In genomic region chr3:52338761-52339160, GRCm38 (mm10) we compare ENCODE assay signal across 26 mouse cellular contexts.
DNase-seq lines count a peak whose midpoint lies in the region; ATAC-seq and TF ChIP-seq lines count a peak whose summit lies in the region.
"Had no signal": no experiment of that assay in that cellular context is flagged by ENCODE, and none has a peak within 500 bp of the region (broad histone marks: within the 10 kb centered on the region; RNA-seq: fewer than 3 reads in every experiment).

No protein-coding gene starts in this region.

- no peak for DNase-seq in heart, postnatal 10 days
- peak; percentile 55 for DNase-seq in kidney, postnatal 0 days (ENCODE audit: low spot score)
- DNase-seq in kidney, postnatal 10 days: no peak
- peak; percentile 59 for DNase-seq in lung, embryonic 14.5 days
- DNase-seq in lung, adult 2 months: no peak
- no peak for DNase-seq in stomach, postnatal 0 days (ENCODE audit: low spot score)
- DNase-seq: adrenal gland, adult 2 months; adrenal gland, postnatal 14 days; cerebellum, adult 11 months; cerebellum, adult 2 months; cerebellum, adult 9-11 months; cerebellum, postnatal 25 days; forebrain, postnatal 0 days; gastrocnemius, adult 2 months; gastrocnemius, postnatal 14 days; heart, adult 11 months; heart, postnatal 4 days had no signal

- TF ChIP-seq POLR2A in lung, adult 2 months (IDR thresholded peaks at IDR 0.05; ENCODE audit: borderline replicate concordance, extremely low read depth, low read depth, low read length): no peak

- no peaks in the 10 kb centered on the region for H3K36me3 ChIP-seq in heart, embryonic 16.5 days (ENCODE audit: control insufficient read depth, insufficient read depth)
- no peaks in the 10 kb centered on the region for H3K36me3 ChIP-seq in kidney, postnatal 0 days (ENCODE audit: insufficient read depth, low read length)
- no peaks in the 10 kb centered on the region for H3K36me3 ChIP-seq in lung, embryonic 14.5 days (ENCODE audit: insufficient read depth)
- H3K36me3 ChIP-seq in stomach, embryonic 14.5 days (ENCODE audit: control insufficient read depth, insufficient read depth, low read length): no peaks in the 10 kb centered on the region
- no peaks in the 10 kb centered on the region for H3K36me3 ChIP-seq in stomach, postnatal 0 days (ENCODE audit: control insufficient read depth, insufficient read depth, low read length)
- H3K36me3 ChIP-seq: embryonic facial prominence, embryonic 12.5 days; embryonic facial prominence, embryonic 15.5 days; heart, embryonic 13.5 days had no signal

- H3K9ac ChIP-seq in heart, embryonic 16.5 days (ENCODE audit: low read length): no peak overlapping the region
- no peak overlapping the region for H3K9ac ChIP-seq in kidney, postnatal 0 days (ENCODE audit: low read depth, low read length)
- no peak overlapping the region for H3K9ac ChIP-seq in lung, embryonic 14.5 days
- H3K9ac ChIP-seq in stomach, embryonic 14.5 days (replicated peaks; ENCODE audit: low read depth, low read length): no peak overlapping the region
- no peak overlapping the region for H3K9ac ChIP-seq in stomach, postnatal 0 days (ENCODE audit: low read length)
- H3K9ac ChIP-seq: embryonic facial prominence, embryonic 12.5 days; embryonic facial prominence, embryonic 15.5 days; forebrain, postnatal 0 days; heart, embryonic 13.5 days; hindbrain, embryonic 14.5 days had no signal

- TF ChIP-seq EP300 in stomach, postnatal 0 days (optimal IDR thresholded peaks at IDR 0.05): no peak

- no peak overlapping the region for H3K4me3 ChIP-seq in heart, embryonic 16.5 days (ENCODE audit: low read length)
- H3K4me3 ChIP-seq in kidney, postnatal 0 days (replicated peaks; ENCODE audit: low read depth, low read length): no peak overlapping the region
- no peak overlapping the region for H3K4me3 ChIP-seq in lung, embryonic 14.5 days (ENCODE audit: low read depth, low read length)
- no peak overlapping the region for H3K4me3 ChIP-seq in lung, adult 2 months (replicated peaks; ENCODE audit: extremely low read depth, low read depth, low read length)
- H3K4me3 ChIP-seq in stomach, embryonic 14.5 days (ENCODE audit: low read depth, low read length): no peak overlapping the region
- H3K4me3 ChIP-seq in stomach, postnatal 0 days (ENCODE audit: low read depth, low read length): no peak overlapping the region
- H3K4me3 ChIP-seq: embryonic facial prominence, embryonic 12.5 days; embryonic facial prominence, embryonic 15.5 days; gastrocnemius, adult 2 months; heart, embryonic 13.5 days had no signal

- ATAC-seq in heart, embryonic 16.5 days (replicated peaks; ENCODE audit: extremely low read depth, insufficient read depth, low FRiP score): no peak
- no peak for ATAC-seq in kidney, postnatal 0 days (replicated peaks; ENCODE audit: low FRiP score, low read depth)
- ATAC-seq in lung, embryonic 14.5 days (ENCODE audit: insufficient read depth): no peak
- no peak for ATAC-seq in stomach, embryonic 14.5 days (ENCODE audit: insufficient number of reproducible peaks, insufficient read depth, low FRiP score, low read depth)
- no peak for ATAC-seq in stomach, postnatal 0 days (ENCODE audit: low FRiP score, low TSS enrichment)
- ATAC-seq: CD4-positive, CD25-positive, alpha-beta regulatory T cell, adult 4 months; forebrain, embryonic 14.5 days; forebrain, postnatal 0 days; hindbrain, postnatal 0 days had no signal

- TF ChIP-seq CTCF in kidney, postnatal 0 days (IDR thresholded peaks at IDR 0.05; ENCODE audit: low read depth): no peak
- no peak for TF ChIP-seq CTCF in lung, embryonic 14.5 days (IDR thresholded peaks at IDR 0.05; ENCODE audit: low read depth)
- TF ChIP-seq CTCF in lung, adult 2 months (IDR thresholded peaks at IDR 0.05; ENCODE audit: insufficient read depth, low read length): no peak
- TF ChIP-seq CTCF in stomach, postnatal 0 days (IDR thresholded peaks at IDR 0.05; ENCODE audit: low read depth): no peak

- H3K4me2 ChIP-seq in heart, embryonic 16.5 days (ENCODE audit: low read depth, low read length): no peak overlapping the region
- H3K4me2 ChIP-seq in kidney, postnatal 0 days (ENCODE audit: low read length): no peak overlapping the region
- no peak overlapping the region for H3K4me2 ChIP-seq in lung, embryonic 14.5 days
- H3K4me2 ChIP-seq in stomach, embryonic 14.5 days (replicated peaks; ENCODE audit: low read depth, low read length): no peak overlapping the region
- H3K4me2 ChIP-seq in stomach, postnatal 0 days (replicated peaks; ENCODE audit: low read depth): no peak overlapping the region
- H3K4me2 ChIP-seq: embryonic facial prominence, embryonic 12.5 days; embryonic facial prominence, embryonic 15.5 days; heart, embryonic 13.5 days; hindbrain, embryonic 14.5 days had no signal

- peaks cover 40% of the 10 kb centered on the region for H3K4me1 ChIP-seq in heart, embryonic 16.5 days (ENCODE audit: control insufficient read depth, insufficient read depth, low read length)
- H3K4me1 ChIP-seq in kidney, postnatal 0 days (replicated peaks; ENCODE audit: insufficient read depth, low read length): peaks cover 36% of the 10 kb centered on the region
- H3K4me1 ChIP-seq in lung, embryonic 14.5 days (ENCODE audit: insufficient read depth): 0 out of 2 replicates have a peak, but pooled peaks cover 13% of the 10 kb centered on the region
- peaks cover 52% of the 10 kb centered on the region for H3K4me1 ChIP-seq in lung, adult 2 months (ENCODE audit: control insufficient read depth, insufficient read depth, low read length)
- peaks cover 12% of the 10 kb centered on the region for H3K4me1 ChIP-seq in stomach, embryonic 14.5 days (ENCODE audit: control insufficient read depth, insufficient read depth, low read length)
- H3K4me1 ChIP-seq in stomach, postnatal 0 days (replicated peaks; ENCODE audit: control insufficient read depth, insufficient read depth): peaks cover 7% of the 10 kb centered on the region; the same call in 1 of the 2 replicates

- no peaks in the 10 kb centered on the region for H3K9me3 ChIP-seq in heart, embryonic 16.5 days (replicated peaks; ENCODE audit: control insufficient read depth, low read length)
- no peaks in the 10 kb centered on the region for H3K9me3 ChIP-seq in kidney, postnatal 0 days (replicated peaks; ENCODE audit: low read length)
- H3K9me3 ChIP-seq in lung, embryonic 14.5 days (ENCODE audit: low read depth, low read length): no peaks in the 10 kb centered on the region
- no peaks in the 10 kb centered on the region for H3K9me3 ChIP-seq in stomach, embryonic 14.5 days (ENCODE audit: control insufficient read depth, low read depth, low read length)
- H3K9me3 ChIP-seq in stomach, postnatal 0 days (ENCODE audit: control insufficient read depth, low read length): no peaks in the 10 kb centered on the region
- H3K9me3 ChIP-seq: embryonic facial prominence, embryonic 12.5 days; embryonic facial prominence, embryonic 15.5 days; heart, embryonic 13.5 days had no signal

- no peaks in the 10 kb centered on the region for H3K27me3 ChIP-seq in heart, embryonic 16.5 days (ENCODE audit: control insufficient read depth, insufficient read depth, low read length)
- no peaks in the 10 kb centered on the region for H3K27me3 ChIP-seq in kidney, postnatal 0 days (ENCODE audit: insufficient read depth, low read length)
- H3K27me3 ChIP-seq in lung, embryonic 14.5 days (ENCODE audit: insufficient read depth, low read length): no peaks in the 10 kb centered on the region
- no peaks in the 10 kb centered on the region for H3K27me3 ChIP-seq in stomach, embryonic 14.5 days (ENCODE audit: control insufficient read depth, insufficient read depth, low read length)
- no peaks in the 10 kb centered on the region for H3K27me3 ChIP-seq in stomach, postnatal 0 days (ENCODE audit: control insufficient read depth, insufficient read depth, low read length)
- H3K27me3 ChIP-seq: embryonic facial prominence, embryonic 12.5 days; embryonic facial prominence, embryonic 15.5 days; heart, embryonic 13.5 days had no signal

- intact Hi-C loops in heart, postnatal 10 days (cut with DNase I): no loop called here

- 47% methylated on average over 4 of the region's 4 CpGs for WGBS in heart, embryonic 16.5 days
- WGBS in kidney, postnatal 0 days: 41% methylated on average over 4 of the region's 4 CpGs
- 25% methylated on average over 4 of the region's 4 CpGs for WGBS in lung, embryonic 14.5 days
- 9% methylated on average over 4 of the region's 4 CpGs for WGBS in lung, adult 2 months
- WGBS in stomach, embryonic 14.5 days: 31% methylated on average over 4 of the region's 4 CpGs
- WGBS in stomach, postnatal 0 days: 12% methylated on average over 4 of the region's 4 CpGs

- H3K27ac ChIP-seq in heart, embryonic 16.5 days (ENCODE audit: low read length): peak overlapping the region; percentile 65
- no peak overlapping the region for H3K27ac ChIP-seq in kidney, postnatal 0 days
- H3K27ac ChIP-seq in lung, embryonic 14.5 days (ENCODE audit: low read depth): no peak overlapping the region
- 0 out of 2 replicates have a peak overlapping the region, but pooled peaks have one; percentile 22 for H3K27ac ChIP-seq in stomach, embryonic 14.5 days (ENCODE audit: low read length)
- no peak overlapping the region for H3K27ac ChIP-seq in stomach, postnatal 0 days (replicated peaks)
- H3K27ac ChIP-seq: embryonic facial prominence, embryonic 12.5 days; embryonic facial prominence, embryonic 15.5 days; gastrocnemius, adult 2 months; heart, embryonic 13.5 days; hindbrain, embryonic 14.5 days; hindbrain, postnatal 0 days had no signal

Comparison
In these comparisons a context has a peak if more than half of its experiments do, and no peak if none do; other contexts are left out.
1. H3K27ac ChIP-seq: peak in heart, embryonic 16.5 days (single experiment) and stomach, embryonic 14.5 days (single experiment); none in kidney, postnatal 0 days (single experiment), lung, embryonic 14.5 days (single experiment) and stomach, postnatal 0 days (single experiment).
2. DNase-seq: peak in kidney, postnatal 0 days (single experiment) and lung, embryonic 14.5 days (single experiment); none in heart, postnatal 10 days (0 of 2), kidney, postnatal 10 days (single experiment), lung, adult 2 months (single experiment) and stomach, postnatal 0 days (single experiment).